Comparison of ENCODE assay signal across 7 mouse cellular contexts in genomic region chr9:50658941-50659388, GRCm38 (mm10). TPM values are rescaled to one million over a fixed set of nuclear protein-coding genes. Genes with fewer than 3 reads are reported as not detected.
DNase-seq lines count a peak whose midpoint lies in the region; ATAC-seq and TF ChIP-seq lines count a peak whose summit lies in the region.

No protein-coding gene starts in this region.

- H3K27ac ChIP-seq in layer of hippocampus, adult 2 months: peak overlapping the region; percentile 95
- peak overlapping the region; percentile 93 for H3K27ac ChIP-seq in forebrain, embryonic 10.5 days
- H3K27ac ChIP-seq in liver, adult 2 months (replicated peaks; ENCODE audit: insufficient read depth, low read depth, low read length): peak overlapping the region; percentile 99
- 0 out of 2 replicates have a peak overlapping the region, but pooled peaks have one; percentile 16 for H3K27ac ChIP-seq in stomach, embryonic 14.5 days (ENCODE audit: low read length)

- no peaks in the 10 kb centered on the region for H3K27me3 ChIP-seq in forebrain, embryonic 10.5 days (ENCODE audit: poor library complexity, severe bottlenecking)
- no peaks in the 10 kb centered on the region for H3K27me3 ChIP-seq in liver, adult 2 months (ENCODE audit: control insufficient read depth, insufficient read depth, low read length)
- H3K27me3 ChIP-seq in stomach, embryonic 14.5 days (ENCODE audit: control insufficient read depth, insufficient read depth, low read length): no peaks in the 10 kb centered on the region

- peaks cover 41% of the 10 kb centered on the region for H3K36me3 ChIP-seq in forebrain, embryonic 10.5 days (replicated peaks)
- peaks cover 8% of the 10 kb centered on the region; the same call in 1 of the 2 replicates for H3K36me3 ChIP-seq in liver, adult 2 months (ENCODE audit: control insufficient read depth, insufficient read depth, low read length)
- H3K36me3 ChIP-seq in stomach, embryonic 14.5 days (ENCODE audit: control insufficient read depth, insufficient read depth, low read length): peaks cover 9% of the 10 kb centered on the region; the same call in 1 of the 2 replicates

- H3K4me1 ChIP-seq in forebrain, embryonic 10.5 days: peaks cover 21% of the 10 kb centered on the region
- H3K4me1 ChIP-seq in liver, adult 2 months (ENCODE audit: control insufficient read depth, insufficient read depth, low read length): peaks cover 7% of the 10 kb centered on the region; the same call in 1 of the 2 replicates
- H3K4me1 ChIP-seq in stomach, embryonic 14.5 days (ENCODE audit: control insufficient read depth, insufficient read depth, low read length): 0 out of 2 replicates have a peak, but pooled peaks cover 11% of the 10 kb centered on the region

- peak overlapping the region; percentile 70 for H3K4me2 ChIP-seq in stomach, embryonic 14.5 days (replicated peaks; ENCODE audit: low read depth, low read length)

- H3K79me2 ChIP-seq in liver, adult 2 months (ENCODE audit: control insufficient read depth, insufficient read depth, low read length): peaks cover 12% of the 10 kb centered on the region; the same call in 1 of the 2 replicates

- intact Hi-C loops in left cerebral cortex, postnatal 36 days (cut with DNase I): no loop called here

- TF ChIP-seq POLR2A in liver, adult 2 months (IDR thresholded peaks at IDR 0.05; ENCODE audit: extremely low read depth, insufficient read depth, low read length): no peak

- peak overlapping the region; percentile 99 for H3K9ac ChIP-seq in liver, adult 2 months (ENCODE audit: low read depth, low read length)
- peak overlapping the region; percentile 71 for H3K9ac ChIP-seq in stomach, embryonic 14.5 days (replicated peaks; ENCODE audit: low read depth, low read length)

- no peak for TF ChIP-seq CTCF in layer of hippocampus, adult 2 months (conservative IDR thresholded peaks at IDR 0.05)
- no peak for TF ChIP-seq CTCF in liver, adult 2 months (IDR thresholded peaks at IDR 0.05; ENCODE audit: low read depth, low read length)

- H3K4me3 ChIP-seq in layer of hippocampus, adult 2 months: peak overlapping the region; percentile 99
- H3K4me3 ChIP-seq in forebrain, embryonic 10.5 days: peak overlapping the region; percentile 96
- peak overlapping the region; percentile 100 for H3K4me3 ChIP-seq in liver, adult 2 months (ENCODE audit: insufficient read depth, low read depth, low read length)
- H3K4me3 ChIP-seq in stomach, embryonic 14.5 days (ENCODE audit: low read depth, low read length): peak overlapping the region; percentile 63

- WGBS in forebrain, embryonic 10.5 days: under 1% methylated on average over 28 of the region's 28 CpGs
- under 1% methylated on average over 28 of the region's 28 CpGs for WGBS in liver, adult 2 months
- under 1% methylated on average over 28 of the region's 28 CpGs for WGBS in stomach, embryonic 14.5 days

- ATAC-seq in stomach, embryonic 14.5 days (ENCODE audit: insufficient number of reproducible peaks, insufficient read depth, low FRiP score, low read depth): no peak; the same call in 1 of the 2 replicates

- H3K9me3 ChIP-seq in forebrain, embryonic 10.5 days: no peaks in the 10 kb centered on the region
- no peaks in the 10 kb centered on the region for H3K9me3 ChIP-seq in stomach, embryonic 14.5 days (ENCODE audit: control insufficient read depth, low read depth, low read length)

- no peak for DNase-seq in layer of hippocampus, adult 2 months (ENCODE audit: low spot score in 2 of 2)
- DNase-seq in layer of hippocampus, adult 9-11 months: no peak
- DNase-seq in R1 (ENCODE audit: low read depth, low spot score): peak; percentile 58
- DNase-seq in forebrain, embryonic 10.5 days (ENCODE audit: extremely low spot score, low spot score): no peak
- DNase-seq in liver, adult 2 months (ENCODE audit: extremely low read depth, low read depth, low spot score): peak; percentile 46
- no peak for DNase-seq in left cerebral cortex, postnatal 36 days (ENCODE audit: low spot score in 2 of 2)

RNA-seq across cellular contexts. Expression of gene Dlat, which starts 0.6 kb away (rescaled TPM):
- total RNA-seq in layer of hippocampus, adult 2 months (2021): 100 to 1,000 TPM; 131 to 136 TPM
- polyA plus RNA-seq in forebrain, embryonic 10.5 days (2016; fragmentation: Nextera tagmentation; extraction: Ambion mirVana): 54.0 and 59.0 TPM in 2 replicates
- total RNA-seq in liver, adult 2 months (2014; rRNA removed): 39.5 and 41.1 TPM in 2 replicates
- 20.9 and 25.5 TPM in 2 replicates for polyA plus RNA-seq in liver, adult 2 months (2012; rRNA removed)
- 47.9 and 51.5 TPM in 2 replicates for polyA plus RNA-seq in stomach, embryonic 14.5 days (2014; fragmentation: Nextera tagmentation; extraction: Ambion mirVana)
- total RNA-seq in left cerebral cortex, postnatal 36 days (2021): 100 to 1,000 TPM; 116 to 117 TPM

RNA-seq across cellular contexts. Expression of gene Nkapd1, which starts 41.7 kb away (rescaled TPM):
- 10 to 100 TPM; 20.8 to 22.1 TPM for total RNA-seq in layer of hippocampus, adult 2 months (2021)
- polyA plus RNA-seq in forebrain, embryonic 10.5 days (2016; fragmentation: Nextera tagmentation; extraction: Ambion mirVana): 20.5 and 22.1 TPM in 2 replicates
- total RNA-seq in liver, adult 2 months (2014; rRNA removed): 4.0 and 5.8 TPM in 2 replicates
- polyA plus RNA-seq in liver, adult 2 months (2012; rRNA removed): 2.6 and 2.8 TPM in 2 replicates
- polyA plus RNA-seq in stomach, embryonic 14.5 days (2014; fragmentation: Nextera tagmentation; extraction: Ambion mirVana): 26.2 and 29.5 TPM in 2 replicates
- total RNA-seq in left cerebral cortex, postnatal 36 days (2021): 10 to 100 TPM; 23.0 to 25.3 TPM

RNA-seq across cellular contexts. Expression of gene Pih1d2, which starts 41.8 kb away (rescaled TPM):
- total RNA-seq in layer of hippocampus, adult 2 months (2021): 1 to 10 TPM; 2.3 to 2.7 TPM
- 6.5 and 7.9 TPM in 2 replicates for polyA plus RNA-seq in forebrain, embryonic 10.5 days (2016; fragmentation: Nextera tagmentation; extraction: Ambion mirVana)
- 0.74 and 1.0 TPM in 2 replicates for total RNA-seq in liver, adult 2 months (2014; rRNA removed)
- polyA plus RNA-seq in liver, adult 2 months (2012; rRNA removed): 0.24 and 0.47 TPM in 2 replicates
- polyA plus RNA-seq in stomach, embryonic 14.5 days (2014; fragmentation: Nextera tagmentation; extraction: Ambion mirVana): 4.7 and 5.4 TPM in 2 replicates
- 1 to 10 TPM; 3.1 to 3.7 TPM for total RNA-seq in left cerebral cortex, postnatal 36 days (2021)

RNA-seq across cellular contexts. Expression of gene Timm8b, which starts 55.3 kb away (rescaled TPM):
- total RNA-seq in layer of hippocampus, adult 2 months (2021): 100 to 1,000 TPM; 206 to 234 TPM
- 308 and 321 TPM in 2 replicates for polyA plus RNA-seq in forebrain, embryonic 10.5 days (2016; fragmentation: Nextera tagmentation; extraction: Ambion mirVana)
- 179 and 215 TPM in 2 replicates for total RNA-seq in liver, adult 2 months (2014; rRNA removed)
- polyA plus RNA-seq in liver, adult 2 months (2012; rRNA removed): 63.0 and 81.3 TPM in 2 replicates
- 272 and 288 TPM in 2 replicates for polyA plus RNA-seq in stomach, embryonic 14.5 days (2014; fragmentation: Nextera tagmentation; extraction: Ambion mirVana)
- total RNA-seq in left cerebral cortex, postnatal 36 days (2021): 100 to 1,000 TPM; 218 to 255 TPM

RNA-seq across cellular contexts. Expression of gene Sdhd, which starts 55.4 kb away (rescaled TPM):
- 100 to 1,000 TPM; 109 to 112 TPM for total RNA-seq in layer of hippocampus, adult 2 months (2021)
- polyA plus RNA-seq in forebrain, embryonic 10.5 days (2016; fragmentation: Nextera tagmentation; extraction: Ambion mirVana): 325 and 340 TPM in 2 replicates
- total RNA-seq in liver, adult 2 months (2014; rRNA removed): 339 and 354 TPM in 2 replicates
- polyA plus RNA-seq in liver, adult 2 months (2012; rRNA removed): 363 and 441 TPM in 2 replicates
- polyA plus RNA-seq in stomach, embryonic 14.5 days (2014; fragmentation: Nextera tagmentation; extraction: Ambion mirVana): 295 and 307 TPM in 2 replicates
- 100 to 1,000 TPM; 105 to 110 TPM for total RNA-seq in left cerebral cortex, postnatal 36 days (2021)

Comparison
In these comparisons a context has a peak if more than half of its experiments do, and no peak if none do; other contexts are left out.
1. DNase-seq: peak in R1 (single experiment) and liver, adult 2 months (single experiment); none in layer of hippocampus, adult 2 months (0 of 2), layer of hippocampus, adult 9-11 months (single experiment), forebrain, embryonic 10.5 days (single experiment) and left cerebral cortex, postnatal 36 days (0 of 2).
2. H3K27ac ChIP-seq: peak in every context shown above with its lines; median percentile 99 in liver, adult 2 months; 95 in layer of hippocampus, adult 2 months; 93 in forebrain, embryonic 10.5 days; 16 in stomach, embryonic 14.5 days.
3. Peak in every context shown above with its lines, with median percentiles within 50 percentile points of each other: H3K4me3 ChIP-seq.